Mouse (Mus musculus): Measurements from ENCODE around the gene Ypel3. TPM values are rescaled to one million over a fixed set of nuclear protein-coding genes. Genes with fewer than 3 reads are reported as not detected.
A peak's percentile ranks its signal among the peaks of the same experiment; 100 is the strongest.

Ypel3 gene
- total and polyA plus RNA-seq, 3 experiments = 33.9 to 44.0 (median 38.9) TPM

DNA sequence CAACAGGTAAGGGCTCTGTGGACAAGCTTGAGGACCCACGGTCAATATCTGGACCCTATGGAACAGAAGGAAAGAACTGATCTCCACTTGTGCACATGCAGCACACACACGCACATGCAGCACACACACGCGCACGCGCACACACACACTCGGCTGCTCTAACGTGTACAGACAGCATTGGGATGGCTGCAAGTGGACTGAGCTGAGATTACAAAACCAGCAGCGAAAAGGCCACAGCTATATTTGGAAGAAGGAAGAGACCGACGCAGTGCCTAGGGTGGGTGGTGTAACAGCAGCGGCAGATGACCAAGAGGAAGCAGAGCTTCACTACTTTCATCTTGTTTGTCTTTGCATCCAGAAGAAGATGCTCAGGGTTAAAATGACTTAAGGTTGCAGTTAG is 30.7 kb upstream of the Ypel3 start (continued):
- no peak for TF ChIP-seq IRF4 (IDR thresholded peaks at IDR 0.05; ENCODE audit: low read depth, low read length)
- TF ChIP-seq MYC (IDR thresholded peaks at IDR 0.05; ENCODE audit: low read depth, low read length) = 0 out of 2 replicates have a peak, but pooled peaks have one; percentile 27
- no peak for TF ChIP-seq CTCF (conservative IDR thresholded peaks at IDR 0.05 in 1 of 2, IDR thresholded peaks at IDR 0.05 in 1 of 2; ENCODE audit: low read depth in 2 of 2, low read length in 2 of 2)
- TF ChIP-seq POLR2A (IDR thresholded peaks at IDR 0.05; ENCODE audit: low read depth, low read length) = no peak
- no peak for TF ChIP-seq GABPA (IDR thresholded peaks at IDR 0.05; ENCODE audit: insufficient replicate concordance, low read depth, low read length)
- TF ChIP-seq POLR2AphosphoS2 (IDR thresholded peaks at IDR 0.05; ENCODE audit: low read depth, low read length) = no peak
- TF ChIP-seq ELF1 (IDR thresholded peaks at IDR 0.05; ENCODE audit: low read depth, low read length) = 0 out of 2 replicates have a peak, but pooled peaks have one; percentile 37
- TF ChIP-seq BHLHE40 (IDR thresholded peaks at IDR 0.05; ENCODE audit: low read depth, low read length) = peak; percentile 83
- TF ChIP-seq MAX (IDR thresholded peaks at IDR 0.05; ENCODE audit: low read length) = no peak
- no peak for TF ChIP-seq SIN3A (IDR thresholded peaks at IDR 0.05; ENCODE audit: low read length)

DNA sequence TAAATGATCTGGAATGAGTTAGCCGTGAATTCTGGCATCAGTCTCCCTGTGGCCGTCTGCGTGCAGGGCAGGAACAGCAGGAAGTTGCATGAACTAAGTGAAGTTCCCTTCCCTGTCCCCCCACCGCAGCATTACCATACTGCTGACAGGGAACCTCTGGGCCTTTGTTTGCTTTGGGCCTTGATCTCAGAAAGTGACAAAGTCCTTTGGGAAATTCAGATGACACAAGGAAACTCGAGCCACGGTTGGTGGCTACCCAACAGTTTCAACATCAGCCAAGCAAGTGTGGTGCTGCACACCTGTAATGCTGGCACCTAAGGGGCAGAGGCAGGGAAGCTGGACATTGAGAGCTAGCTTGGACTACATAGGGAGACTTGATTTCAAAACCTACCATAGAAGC is 30.0 kb upstream of the Ypel3 start:
- Histone ChIP-seq H3K27me3 (replicated peaks) (no peaks in the 10 kb centered on the region), H3K36me3 (replicated peaks in 1 of 2; ENCODE audit: control insufficient read depth in 1 of 2, insufficient read depth in 1 of 2, low read length in 1 of 2) (no peaks in the 10 kb centered on the region), H3K4me3 (replicated peaks in 1 of 3; ENCODE audit: low read depth in 2 of 3, low read length in 2 of 3, poor library complexity in 1 of 3) (peak overlapping the region; percentile 26 to 39 (median 34)), H3K9me3 (replicated peaks; ENCODE audit: low read length) (no peaks in the 10 kb centered on the region), H3K4me2 (ENCODE audit: insufficient read depth, low read depth, poor library complexity, severe bottlenecking) (peak overlapping the region; percentile 59), H3K9ac (ENCODE audit: insufficient read depth, low read depth) (peak overlapping the region; percentile 36), H3K27ac (ENCODE audit: insufficient read depth, low read depth) (peak overlapping the region; percentile 48; the same call in 1 of the 2 replicates), H3K4me1 (ENCODE audit: control insufficient read depth in 1 of 2, insufficient read depth in 2 of 2) (peaks cover 10 to 36% of the 10 kb centered on the region in 2 experiments), H3K79me2 (replicated peaks; ENCODE audit: control insufficient read depth, extremely low read depth, insufficient read depth, poor library complexity, severe bottlenecking) (no peaks in the 10 kb centered on the region)
- 0 out of 2 replicates have a peak, but pooled peaks have one; percentile 24 for TF ChIP-seq CHD1 (IDR thresholded peaks at IDR 0.05; ENCODE audit: low read depth, low read length)
- TF ChIP-seq ZNF384 (IDR thresholded peaks at IDR 0.05; ENCODE audit: low read depth, low read length) = no peak
- TF ChIP-seq EP300 (IDR thresholded peaks at IDR 0.05; ENCODE audit: low read length) = peak; percentile 10; the same call in 1 of the 2 replicates
- TF ChIP-seq ETS1 (conservative IDR thresholded peaks at IDR 0.05; ENCODE audit: low read depth, low read length) = 0 out of 2 replicates have a peak, but pooled peaks have one; percentile 3
- TF ChIP-seq ZMIZ1 (IDR thresholded peaks at IDR 0.05; ENCODE audit: low read depth, low read length) = no peak
- peak; percentile 41 for TF ChIP-seq BHLHE40 (IDR thresholded peaks at IDR 0.05; ENCODE audit: low read depth, low read length)
- no peak for TF ChIP-seq HCFC1 (IDR thresholded peaks at IDR 0.05; ENCODE audit: low read depth, low read length)
- 0 out of 2 replicates have a peak, but pooled peaks have one; percentile 25 for TF ChIP-seq MAFK (IDR thresholded peaks at IDR 0.05; ENCODE audit: insufficient replicate concordance, low read length)
- peak; percentile 54 for DNase-seq (ENCODE audit: extremely low read depth)
- in situ Hi-C loops (cut with MboI; ENCODE audit: low pct_ligation_motif_present, low pct_unique_long_range_greater_than_20kb, low sequenced_read_pairs) = no loop called here
- dilution Hi-C loops (cut with MboI; ENCODE audit: extremely low pct_ligation_motif_present, extremely low pct_unique_long_range_greater_than_20kb, low sequenced_read_pairs) = no loop called here

DNA sequence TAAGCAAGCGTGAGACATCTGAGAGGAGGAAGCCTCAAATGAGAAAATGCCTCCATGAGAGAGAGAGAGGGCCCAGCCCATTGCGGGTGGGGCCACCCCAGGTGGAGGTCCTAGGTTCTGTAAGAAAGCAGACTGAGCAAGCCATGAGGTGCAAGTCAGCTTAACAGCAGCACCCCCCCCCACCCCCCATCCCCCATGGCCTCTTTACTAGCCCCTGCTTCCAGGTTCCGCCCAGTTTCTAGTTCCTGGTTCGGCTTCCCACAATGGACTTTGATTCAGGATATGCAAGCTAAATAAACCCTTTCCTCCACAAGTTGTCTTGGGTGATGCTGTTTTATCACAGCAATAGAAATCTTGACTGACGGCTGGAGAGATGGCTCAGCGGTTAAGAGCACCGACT is 27.9 kb upstream of the Ypel3 start:
- peaks cover 10 to 36% of the 10 kb centered on the region in 2 experiments for H3K4me1 ChIP-seq (ENCODE audit: control insufficient read depth in 1 of 2, insufficient read depth in 2 of 2)
- H3K36me3 ChIP-seq (replicated peaks in 1 of 2; ENCODE audit: control insufficient read depth in 1 of 2, insufficient read depth in 1 of 2, low read length in 1 of 2) = no peaks in the 10 kb centered on the region
- H3K27ac ChIP-seq (ENCODE audit: insufficient read depth, low read depth) = no peak overlapping the region
- dilution Hi-C loops (cut with MboI; ENCODE audit: extremely low pct_ligation_motif_present, extremely low pct_unique_long_range_greater_than_20kb, low sequenced_read_pairs) = no loop called here
- no peak overlapping the region for H3K4me2 ChIP-seq (ENCODE audit: insufficient read depth, low read depth, poor library complexity, severe bottlenecking)
- H3K79me2 ChIP-seq (replicated peaks; ENCODE audit: control insufficient read depth, extremely low read depth, insufficient read depth, poor library complexity, severe bottlenecking) = no peaks in the 10 kb centered on the region
- H3K4me3 ChIP-seq (replicated peaks in 1 of 3; ENCODE audit: low read depth in 2 of 3, low read length in 2 of 3, poor library complexity in 1 of 3) = no peak overlapping the region
- H3K9me3 ChIP-seq (replicated peaks; ENCODE audit: low read length) = peaks cover 2% of the 10 kb centered on the region
- DNase-seq (ENCODE audit: extremely low read depth) = no peak
- no peaks in the 10 kb centered on the region for H3K27me3 ChIP-seq (replicated peaks)
- TF ChIP-seq HCFC1 (IDR thresholded peaks at IDR 0.05; ENCODE audit: low read depth, low read length) = no peak
- TF ChIP-seq MAX (IDR thresholded peaks at IDR 0.05; ENCODE audit: low read length) = no peak
- no peak for TF ChIP-seq ZNF384 (IDR thresholded peaks at IDR 0.05; ENCODE audit: low read depth, low read length)
- no peak for TF ChIP-seq EP300 (IDR thresholded peaks at IDR 0.05; ENCODE audit: low read length)
- TF ChIP-seq ETS1 (conservative IDR thresholded peaks at IDR 0.05; ENCODE audit: low read depth, low read length) = no peak
- no peak for TF ChIP-seq MYC (IDR thresholded peaks at IDR 0.05; ENCODE audit: low read depth, low read length)
- TF ChIP-seq RCOR1 (conservative IDR thresholded peaks at IDR 0.05; ENCODE audit: low read depth, low read length) = no peak
- in situ Hi-C loops (cut with MboI; ENCODE audit: low pct_ligation_motif_present, low pct_unique_long_range_greater_than_20kb, low sequenced_read_pairs) = no loop called here
- H3K9ac ChIP-seq (ENCODE audit: insufficient read depth, low read depth) = no peak overlapping the region

Data from CH12.LX (cell line).